Mouse (Mus musculus): ENCODE measurements around the gene Cog8. TPM values are rescaled to one million over a fixed set of nuclear protein-coding genes. Genes with fewer than 3 reads are reported as not detected.

Cog8 gene
- polyA plus RNA-seq, 1 experiment: 18.7 TPM

DNA sequence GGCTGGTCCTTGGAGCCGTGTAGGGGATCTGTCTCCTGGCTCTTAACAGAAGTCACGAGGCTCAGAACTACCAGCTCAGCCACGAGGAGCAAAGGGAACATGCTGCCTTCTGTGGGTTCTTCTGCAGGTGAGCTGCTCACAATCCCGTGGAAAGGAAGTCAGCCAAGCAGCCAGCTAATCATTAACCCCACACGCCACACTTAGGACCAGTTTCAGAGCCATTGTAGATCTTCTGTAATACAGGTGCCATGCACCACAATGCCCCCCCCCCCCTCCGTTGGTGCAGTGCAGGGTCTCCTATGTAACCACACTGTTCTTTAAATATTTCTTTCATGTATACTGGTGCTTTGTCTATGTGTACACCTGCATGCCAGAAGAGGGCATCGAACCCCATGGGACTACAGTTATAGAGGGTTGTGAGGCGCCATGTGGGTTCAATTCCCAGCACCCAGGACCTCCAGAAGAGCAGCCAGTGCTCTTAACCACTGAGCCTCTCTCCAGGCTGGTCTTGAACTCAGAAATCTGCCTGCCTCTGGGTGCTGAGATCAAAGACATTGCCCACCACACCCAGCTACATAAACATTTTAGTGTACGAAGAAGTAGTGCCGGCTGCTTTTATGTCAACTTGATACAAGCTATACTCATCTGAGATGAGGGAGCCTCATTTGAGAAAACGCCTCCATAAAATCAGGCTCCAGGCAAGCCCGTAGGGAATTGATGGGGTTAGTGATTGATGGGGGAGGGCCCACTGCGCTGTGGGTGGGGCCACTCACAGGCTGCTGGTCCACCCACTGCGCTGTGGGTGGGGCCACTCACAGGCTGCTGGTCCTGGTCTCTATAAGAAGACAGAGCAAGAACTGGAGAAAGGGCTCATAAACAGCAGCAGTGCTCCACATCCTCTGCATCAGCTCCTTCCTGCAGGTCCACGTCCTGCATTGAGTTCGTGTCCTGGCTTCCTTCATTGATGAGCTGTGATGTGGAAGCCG is 9.3 kb upstream of the Cog8 start, which contains the start of gene Tmed6:
TSS of gene Tmed6 (minus strand) at position 134 of the 986 bp plus-strand sequence.
- peak within 1 kb of the TSS; percentile 11; the same call in 1 of the 2 replicates for H3K4me3 ChIP-seq (ENCODE audit: low read depth, low read length)
- H3K27me3 ChIP-seq (ENCODE audit: control insufficient read depth, insufficient read depth, low read length): no peaks in the 10 kb centered on the region
- 19% methylated on average over 17 of the region's 17 CpGs for WGBS
- H3K36me3 ChIP-seq (ENCODE audit: control insufficient read depth, insufficient read depth, low read length): peaks cover 7% of the 10 kb centered on the region
- H3K4me1 ChIP-seq (ENCODE audit: control insufficient read depth, insufficient read depth, insufficient read length, low read length): peaks cover 2% of the 10 kb centered on the region; the same call in 1 of the 2 replicates
- TF ChIP-seq POLR2A (IDR thresholded peaks at IDR 0.05; ENCODE audit: low read depth, low read length): no peak
- no peak for TF ChIP-seq CTCF (IDR thresholded peaks at IDR 0.05; ENCODE audit: extremely low read depth, insufficient read length, insufficient replicate concordance, low read depth, low read length)
- H3K27ac ChIP-seq (ENCODE audit: insufficient read depth, low read depth, low read length): no peak within 1 kb of the TSS

DNA sequence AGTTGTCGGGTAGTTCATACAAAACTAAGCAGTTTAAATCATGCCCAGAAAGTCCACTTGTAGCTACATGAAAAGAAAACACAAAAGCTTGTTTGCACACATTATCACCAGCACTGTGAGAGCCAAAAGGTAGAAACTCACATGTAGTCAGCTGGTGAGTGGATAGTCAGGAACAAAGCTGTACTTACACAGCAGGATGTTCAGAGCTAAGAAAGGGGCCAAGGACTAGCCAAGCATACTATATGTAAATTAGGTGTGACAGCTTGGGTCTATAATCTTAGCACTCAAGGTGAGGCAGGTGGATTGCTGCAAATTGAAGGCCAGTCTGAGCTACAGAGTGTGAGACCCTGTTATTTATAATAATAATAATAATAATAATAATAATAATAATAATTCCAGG is 6.1 kb upstream of the Cog8 start:
- TF ChIP-seq CTCF (IDR thresholded peaks at IDR 0.05; ENCODE audit: extremely low read depth, insufficient read length, insufficient replicate concordance, low read depth, low read length): no peak
- TF ChIP-seq POLR2A (IDR thresholded peaks at IDR 0.05; ENCODE audit: low read depth, low read length): no peak
- H3K36me3 ChIP-seq (ENCODE audit: control insufficient read depth, insufficient read depth, low read length): peaks cover 6% of the 10 kb centered on the region; the same call in 1 of the 2 replicates
- no peaks in the 10 kb centered on the region for H3K27me3 ChIP-seq (ENCODE audit: control insufficient read depth, insufficient read depth, low read length)
- no peak overlapping the region for H3K27ac ChIP-seq (ENCODE audit: insufficient read depth, low read depth, low read length)
- 74% methylated on average over 1 of the region's 1 CpGs for WGBS
- H3K4me1 ChIP-seq (ENCODE audit: control insufficient read depth, insufficient read depth, insufficient read length, low read length): peaks cover 2% of the 10 kb centered on the region; the same call in 1 of the 2 replicates
- H3K4me3 ChIP-seq (ENCODE audit: low read depth, low read length): no peak overlapping the region

DNA sequence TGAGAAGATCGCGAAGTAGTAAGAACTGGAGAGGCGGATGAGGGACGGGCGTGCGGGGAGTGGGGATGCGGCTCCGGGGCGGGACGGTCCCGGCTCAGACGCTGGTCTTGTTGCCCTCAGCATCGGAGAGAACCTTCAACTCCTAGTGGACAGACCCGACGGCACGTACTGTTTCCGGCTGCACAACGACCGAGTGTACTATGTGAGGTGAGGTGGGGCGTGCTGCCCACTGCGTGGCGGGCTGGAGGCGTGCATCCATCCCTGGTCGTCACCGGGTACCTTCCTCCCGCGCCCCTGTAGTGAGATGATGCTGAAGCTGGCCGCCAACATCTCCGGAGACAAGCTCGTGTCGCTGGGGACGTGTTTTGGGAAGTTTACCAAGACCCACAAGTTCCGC is 482 bp upstream of the Cog8 start:
- H3K4me1 ChIP-seq (ENCODE audit: control insufficient read depth, insufficient read depth, insufficient read length, low read length): 0 out of 2 replicates have a peak, but pooled peaks cover 6% of the 10 kb centered on the region
- no peak overlapping the region for H3K27ac ChIP-seq (ENCODE audit: insufficient read depth, low read depth, low read length)
- peak overlapping the region; percentile 93 for H3K4me3 ChIP-seq (ENCODE audit: low read depth, low read length)
- TF ChIP-seq POLR2A (IDR thresholded peaks at IDR 0.05; ENCODE audit: low read depth, low read length) (no peak), CTCF (IDR thresholded peaks at IDR 0.05; ENCODE audit: extremely low read depth, insufficient read length, insufficient replicate concordance, low read depth, low read length) (no peak)
- H3K36me3 ChIP-seq (ENCODE audit: control insufficient read depth, insufficient read depth, low read length): peaks cover 20% of the 10 kb centered on the region
- WGBS: under 1% methylated on average over 33 of the region's 33 CpGs
- no peaks in the 10 kb centered on the region for H3K27me3 ChIP-seq (ENCODE audit: control insufficient read depth, insufficient read depth, low read length)

DNA sequence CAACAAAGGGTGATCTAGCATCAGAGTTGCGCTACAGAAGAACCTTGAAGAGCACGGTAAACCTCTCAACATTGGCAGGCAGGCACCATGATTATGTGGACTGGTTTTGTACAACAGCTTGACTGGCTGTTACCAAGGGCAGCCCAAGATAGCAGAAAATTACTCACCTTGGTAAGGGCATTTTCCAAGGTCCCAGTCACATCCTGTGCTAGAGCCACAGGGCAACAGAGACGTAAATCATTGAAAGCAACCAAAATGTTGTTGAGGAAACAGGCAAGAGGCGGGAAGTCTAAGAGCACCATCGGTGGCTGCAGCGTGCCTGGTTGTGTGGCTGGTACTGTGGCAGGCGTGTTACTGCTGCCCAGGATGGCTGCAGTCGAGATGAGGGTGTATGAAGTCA is 4.4 kb downstream of the Cog8 start:
- Histone ChIP-seq H3K4me3 (ENCODE audit: low read depth, low read length) (no peak overlapping the region), H3K36me3 (ENCODE audit: control insufficient read depth, insufficient read depth, low read length) (peaks cover 26% of the 10 kb centered on the region), H3K27ac (ENCODE audit: insufficient read depth, low read depth, low read length) (no peak overlapping the region), H3K4me1 (ENCODE audit: control insufficient read depth, insufficient read depth, insufficient read length, low read length) (0 out of 2 replicates have a peak, but pooled peaks cover 3% of the 10 kb centered on the region), H3K27me3 (ENCODE audit: control insufficient read depth, insufficient read depth, low read length) (no peaks in the 10 kb centered on the region)
- TF ChIP-seq POLR2A (IDR thresholded peaks at IDR 0.05; ENCODE audit: low read depth, low read length) (no peak), CTCF (IDR thresholded peaks at IDR 0.05; ENCODE audit: extremely low read depth, insufficient read length, insufficient replicate concordance, low read depth, low read length) (no peak)
- whole genome bisulfite sequencing: 97% methylated on average over 8 of the region's 8 CpGs

DNA sequence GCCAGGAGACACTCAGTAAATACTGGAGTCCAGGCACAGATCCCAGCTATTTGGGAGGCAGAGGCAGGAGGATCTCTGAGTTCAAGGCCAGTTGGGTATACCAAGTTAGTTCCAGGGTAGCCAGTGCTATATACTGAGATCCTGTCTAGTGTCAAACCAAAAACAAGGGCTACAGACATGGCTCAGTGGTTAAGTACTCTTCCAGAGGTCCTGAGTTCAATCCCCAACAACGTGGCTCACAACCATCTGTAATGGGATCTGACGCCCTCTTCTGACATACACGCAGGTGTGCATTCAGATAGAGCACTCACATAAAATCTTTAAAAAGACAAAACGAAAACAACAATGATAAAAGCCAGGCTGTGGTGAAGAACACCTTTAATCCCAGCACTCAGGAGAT is 7.0 kb downstream of the Cog8 start:
- no peak overlapping the region for H3K4me3 ChIP-seq (ENCODE audit: low read depth, low read length)
- H3K27ac ChIP-seq (ENCODE audit: insufficient read depth, low read depth, low read length): no peak overlapping the region
- H3K36me3 ChIP-seq (ENCODE audit: control insufficient read depth, insufficient read depth, low read length): peaks cover 45% of the 10 kb centered on the region
- no peak for TF ChIP-seq POLR2A (IDR thresholded peaks at IDR 0.05; ENCODE audit: low read depth, low read length)
- no peak for TF ChIP-seq CTCF (IDR thresholded peaks at IDR 0.05; ENCODE audit: extremely low read depth, insufficient read length, insufficient replicate concordance, low read depth, low read length)
- no peaks in the 10 kb centered on the region for H3K27me3 ChIP-seq (ENCODE audit: control insufficient read depth, insufficient read depth, low read length)
- no peaks in the 10 kb centered on the region for H3K4me1 ChIP-seq (ENCODE audit: control insufficient read depth, insufficient read depth, insufficient read length, low read length)
- 91% methylated on average over 4 of the region's 4 CpGs for WGBS

- Histone ChIP-seq H3K27me3 (ENCODE audit: control insufficient read depth, insufficient read depth, low read length) (no peaks in the 10 kb centered on the region), H3K36me3 (ENCODE audit: control insufficient read depth, insufficient read depth, low read length) (peaks cover 53% of the 10 kb centered on the region), H3K4me1 (ENCODE audit: control insufficient read depth, insufficient read depth, insufficient read length, low read length) (no peaks in the 10 kb centered on the region), H3K4me3 (ENCODE audit: low read depth, low read length) (peak within 1 kb of the TSS; percentile 85), H3K27ac (ENCODE audit: insufficient read depth, low read depth, low read length) (peak within 1 kb of the TSS; percentile 80)
- 2% methylated on average over 87 of the region's 87 CpGs for WGBS
- TF ChIP-seq CTCF (IDR thresholded peaks at IDR 0.05; ENCODE audit: extremely low read depth, insufficient read length, insufficient replicate concordance, low read depth, low read length) (no peak), POLR2A (IDR thresholded peaks at IDR 0.05; ENCODE audit: low read depth, low read length) (peak; percentile 53)
These were observed 8.2 kb downstream of the Cog8 start, which contains the start of gene Pdf for GRCm38 (mm10) chr8:107048061-107048941. Pdf (minus strand) TSS chr8:107048614.
